Mouse (Mus musculus): ENCODE results near the gene Srrt. TPM values are rescaled to one million over a fixed set of nuclear protein-coding genes. Genes with fewer than 3 reads are reported as not detected.

Srrt gene
- 428 TPM for total RNA-seq (2023)

GRCm38 (mm10) chr5:137307071-137307912, at the start of gene Srrt:
Gene Srrt, minus strand, starts transcription at chr5:137307674.

GRCm38 (mm10) chr5:137349384-137350204, 42.1 kb upstream of the Srrt start, which contains the start of gene Ephb4:
Gene Ephb4, plus strand, starts transcription at chr5:137350109.

GRCm38 (mm10) chr5:137333512-137334174, 26.2 kb upstream of the Srrt start, which contains the start of gene Slc12a9:
Gene Slc12a9, minus strand, starts transcription at chr5:137333597.

GRCm38 (mm10) chr5:137314193-137315083, 7.0 kb upstream of the Srrt start, which contains the start of gene Trip6:
Gene Trip6, minus strand, starts transcription at chr5:137314404.

GRCm38 (mm10) chr5:137293839-137294743, 13.4 kb downstream of the Srrt start, which contains the start of gene Ufsp1:
Gene Ufsp1, plus strand, starts transcription at chr5:137294629.

GRCm38 (mm10) chr5:137287032-137287952, 20.2 kb downstream of the Srrt start, which contains the start of gene Ache:
Gene Ache, plus strand, starts transcription at chr5:137287519.

Other genes with a start within 250 kb of the Srrt start
- 0.30 TPM for gene Serpine1, start 235.4 kb downstream of the Srrt start, total RNA-seq (2023)
- 93.5 TPM for gene Trim56, start 191.5 kb downstream of the Srrt start, total RNA-seq (2023)
- gene Muc3, start 158.4 kb downstream of the Srrt start, total RNA-seq (2023), result not detected
- 18.4 TPM for gene Muc3a, start 95.3 kb downstream of the Srrt start, total RNA-seq (2023)
- 0.21 TPM for gene Ache, start 20.2 kb downstream of the Srrt start, total RNA-seq (2023)
- 0.59 TPM for gene Ufsp1, start 13.0 kb downstream of the Srrt start, total RNA-seq (2023)
- gene Trip6, start 6.7 kb upstream of the Srrt start, total RNA-seq (2023), result 10.6 TPM
- gene Slc12a9, start 25.9 kb upstream of the Srrt start, total RNA-seq (2023), result 22.0 TPM
- 0.59 TPM for gene Ephb4, start 42.4 kb upstream of the Srrt start, total RNA-seq (2023)
- gene Zan, start 169.4 kb upstream of the Srrt start, total RNA-seq (2023), result 0.09 TPM
- gene Pop7, start 194.8 kb upstream of the Srrt start, total RNA-seq (2023), result 28.3 TPM
- 101 TPM for gene Gigyf1, start 210.9 kb upstream of the Srrt start, total RNA-seq (2023)
- gene Epo, start 225.6 kb upstream of the Srrt start, total RNA-seq (2023), result not detected
- gene Gnb2, start 225.8 kb upstream of the Srrt start, total RNA-seq (2023), result 306 TPM
- not detected for gene Actl6b, start 245.8 kb upstream of the Srrt start, total RNA-seq (2023)

Measured in CD4-positive naive resting alpha-beta T cell, adult 57 days (primary cell).